Mouse (Mus musculus): ENCODE measurements around the gene Ltb4r1.

GRCm38 (mm10) chr14:55783171-55783957, 17.6 kb downstream of the Ltb4r1 start:
- TF ChIP-seq CTCF (conservative IDR thresholded peaks at IDR 0.05; ENCODE audit: low read length) (no peak), POU5F1 (IDR thresholded peaks at IDR 0.05; ENCODE audit: borderline replicate concordance, low read length) (no peak), NANOG (IDR thresholded peaks at IDR 0.05; ENCODE audit: borderline replicate concordance, low read length) (no peak)
